Mouse (Mus musculus) MEL (cell line): ENCODE measurements around the gene Itpr1. TPM values are rescaled to one million over a fixed set of nuclear protein-coding genes. Genes with fewer than 3 reads are reported as not detected.

ENCODE experiments used
- DNase-seq: peaks from one replicate; pipeline ENCODE4 v3.0.0; 2011; ENCODE audit warnings: low read depth, low spot score
- H3K27ac ChIP-seq: 2 replicates; pipeline ENCODE4 v1.5.1; 2012; ENCODE audit warnings: low read depth, mild to moderate bottlenecking, control low read depth, low read length, moderate library complexity; ENCODE audit not compliant: control insufficient read depth
- H3K27me3 ChIP-seq, 2 experiments: fragments of 150-350 bp in 1 of 2; sonication (generic) in 1 of 2; 2 replicates each; pipeline ENCODE4 v1.6.1; 2012; ENCODE audit warnings: low read length in 2 of 2, mild to moderate bottlenecking in 2 of 2, improper control_type of control experiment in 1 of 2, moderate library complexity in 1 of 2; ENCODE audit not compliant: insufficient read depth in 2 of 2, control insufficient read depth in 1 of 2
- H3K36me3 ChIP-seq, 2 experiments: 2 replicates each; pipeline ENCODE4 v1.6.1; 2012 to 2014; ENCODE audit warnings: low read length in 2 of 2, improper control_type of control experiment in 1 of 2, inconsistent platforms in 1 of 2, mild to moderate bottlenecking in 1 of 2; ENCODE audit not compliant: insufficient read depth in 2 of 2, control insufficient read depth in 1 of 2
- H3K4me1 ChIP-seq, 2 experiments: fragments of 150-350 bp in 1 of 2; sonication (generic) in 1 of 2; 2 replicates each; pipeline ENCODE4 v1.6.1; 2012; ENCODE audit warnings: low read length in 2 of 2, improper control_type of control experiment in 1 of 2, mild to moderate bottlenecking in 1 of 2; ENCODE audit not compliant: insufficient read depth in 2 of 2, control insufficient read depth in 1 of 2
- H3K4me3 ChIP-seq, 2 experiments: fragments of 150-350 bp in 1 of 2; sonication (generic) in 1 of 2; 2 replicates each; pipeline ENCODE4 v1.5.1; 2012; ENCODE audit warnings: low read depth in 2 of 2, low read length in 2 of 2, mild to moderate bottlenecking in 2 of 2, moderate library complexity in 2 of 2, control low read depth in 1 of 2, improper control_type of control experiment in 1 of 2; ENCODE audit not compliant: control insufficient read depth in 1 of 2, insufficient read depth in 1 of 2
- H3K79me2 ChIP-seq: 2 replicates; pipeline ENCODE4 v1.6.1; 2012; ENCODE audit warnings: mild to moderate bottlenecking, low read length, moderate library complexity; ENCODE audit not compliant: control insufficient read depth, poor library complexity, insufficient read depth
- H3K9ac ChIP-seq: 2 replicates; pipeline ENCODE4 v1.6.1; 2012; ENCODE audit warnings: low read depth, mild to moderate bottlenecking, control low read depth, low read length, moderate library complexity; ENCODE audit not compliant: control insufficient read depth, poor library complexity, severe bottlenecking
- H3K9me3 ChIP-seq: fragments of 150-350 bp; sonication (generic); replicated peaks from 2 replicates; pipeline ENCODE4 v1.6.1; 2012; ENCODE audit warnings: mild to moderate bottlenecking, low read length, improper control_type of control experiment, moderate library complexity; ENCODE audit not compliant: insufficient read depth
- BHLHE40 ChIP-seq: IDR thresholded peaks from 2 replicates; pipeline ENCODE4 v1.6.1; 2012; ENCODE audit warnings: low read depth, mild to moderate bottlenecking, inconsistent platforms, low read length, improper control_type of control experiment, borderline replicate concordance
- CHD1 ChIP-seq: IDR thresholded peaks from 2 replicates; pipeline ENCODE4 v1.6.1; 2012; ENCODE audit warnings: low read depth, mild to moderate bottlenecking, inconsistent platforms, low read length, improper control_type of control experiment
- CHD2 ChIP-seq: IDR thresholded peaks from 2 replicates; pipeline ENCODE4 v1.6.1; 2011; ENCODE audit warnings: low read length, improper control_type of control experiment
- EP300 ChIP-seq, 2 experiments: IDR thresholded peaks; 2 replicates each; pipeline ENCODE4 v1.6.1; 2011; ENCODE audit warnings: improper control_type of control experiment in 2 of 2, low read length in 2 of 2, low read depth in 1 of 2, mild to moderate bottlenecking in 1 of 2
- ETS1 ChIP-seq: IDR thresholded peaks from 2 replicates; pipeline ENCODE4 v1.6.1; 2012; ENCODE audit warnings: low read depth, mild to moderate bottlenecking, inconsistent platforms, low read length, improper control_type of control experiment, moderate library complexity
- GABPA ChIP-seq: IDR thresholded peaks from 2 replicates; pipeline ENCODE4 v1.6.1; 2012; ENCODE audit warnings: low read depth, mild to moderate bottlenecking, inconsistent platforms, low read length, improper control_type of control experiment, moderate library complexity
- GATA1 ChIP-seq: IDR thresholded peaks from 2 replicates; pipeline ENCODE4 v1.6.1; 2011; ENCODE audit warnings: low read depth, low read length, improper control_type of control experiment
- HCFC1 ChIP-seq: IDR thresholded peaks from 2 replicates; pipeline ENCODE4 v1.6.1; 2012; ENCODE audit warnings: low read depth, mild to moderate bottlenecking, inconsistent platforms, low read length, improper control_type of control experiment, moderate library complexity
- JUND ChIP-seq: IDR thresholded peaks from 2 replicates; pipeline ENCODE4 v1.6.1; 2011; ENCODE audit warnings: low read depth, mild to moderate bottlenecking, improper control_type of control experiment, low read length
- MXI1 ChIP-seq: IDR thresholded peaks from 2 replicates; pipeline ENCODE4 v1.6.1; 2011; ENCODE audit warnings: mild to moderate bottlenecking, low read depth, low read length, improper control_type of control experiment
- NELFE ChIP-seq: IDR thresholded peaks from 2 replicates; pipeline ENCODE4 v1.6.1; 2011; ENCODE audit warnings: low read depth, low read length, improper control_type of control experiment
- NRF1 ChIP-seq: IDR thresholded peaks from 2 replicates; pipeline ENCODE4 v1.6.1; 2014; ENCODE audit warnings: low read depth, mild to moderate bottlenecking, inconsistent platforms, low read length, improper control_type of control experiment, moderate library complexity; ENCODE audit not compliant: poor library complexity, insufficient read depth, severe bottlenecking
- POLR2AphosphoS2 ChIP-seq: IDR thresholded peaks from 2 replicates; pipeline ENCODE4 v1.6.1; 2011; ENCODE audit warnings: low read length, improper control_type of control experiment
- RAD21 ChIP-seq: IDR thresholded peaks from 2 replicates; pipeline ENCODE4 v1.6.1; 2011; ENCODE audit warnings: mild to moderate bottlenecking, low read depth, low read length, improper control_type of control experiment
- SIN3A ChIP-seq: IDR thresholded peaks from 2 replicates; pipeline ENCODE4 v1.6.1; 2012; ENCODE audit warnings: low read length, improper control_type of control experiment, inconsistent platforms
- TBP ChIP-seq: IDR thresholded peaks from 2 replicates; pipeline ENCODE4 v1.8.0; 2011; ENCODE audit warnings: low read depth, low read length, improper control_type of control experiment
- USF1 ChIP-seq: IDR thresholded peaks from 2 replicates; pipeline ENCODE4 v1.6.1; 2014; ENCODE audit warnings: low read depth, mild to moderate bottlenecking, inconsistent platforms, low read length, improper control_type of control experiment, moderate library complexity
- USF2 ChIP-seq, 2 experiments: IDR thresholded peaks; 2 replicates each; pipeline ENCODE4 v1.6.1; 2011 to 2012; ENCODE audit warnings: improper control_type of control experiment in 2 of 2, low read length in 2 of 2, borderline replicate concordance in 1 of 2, inconsistent platforms in 1 of 2, low read depth in 1 of 2, mild to moderate bottlenecking in 1 of 2; ENCODE audit not compliant: insufficient read depth in 1 of 2
- ZMIZ1 ChIP-seq: IDR thresholded peaks from 2 replicates; pipeline ENCODE4 v1.6.1; 2012; ENCODE audit warnings: low read depth, mild to moderate bottlenecking, inconsistent platforms, low read length, improper control_type of control experiment, moderate library complexity
- ZNF384 ChIP-seq: IDR thresholded peaks from 2 replicates; pipeline ENCODE4 v1.6.1; 2012; ENCODE audit warnings: low read depth, mild to moderate bottlenecking, inconsistent platforms, low read length, improper control_type of control experiment
- polyA plus RNA-seq, 2 experiments: library from polyadenylated mRNA; stranded (reverse) in 1 of 2; unstranded in 1 of 2; fragments of >175 nt in 1 of 2; fragments of >200 nt in 1 of 2; gene quantifications; 2 replicates each; pipeline versions ENCODE4 v1.2.1 to v1.2.4; 2012; ENCODE audit warnings: low replicate concordance in 2 of 2, low read depth in 1 of 2; ENCODE audit not compliant: insufficient read length in 2 of 2, insufficient read depth in 1 of 2, missing spikeins in 1 of 2
- total RNA-seq: library from RNA; depleted of rRNA; stranded (reverse); fragments of 300-350 nt; gene quantifications from 2 replicates; pipeline ENCODE4 v1.2.3, GENCODE M21; 2012

Gene Itpr1
- total and polyA plus RNA-seq, 3 experiments, result 15.6 to 19.0 TPM; not detected in 1

- H3K79me2 ChIP-seq, result peaks cover 13% of the 10 kb centered on the region; the same call in 1 of the 2 replicates
- DNase-seq, result peak; percentile 59
- no peaks in the 10 kb centered on the region for H3K9me3 ChIP-seq
- H3K36me3 ChIP-seq, result peaks cover 0 to 16% of the 10 kb centered on the region in 2 experiments; a peak in 3 of 4 replicates
- no peaks in the 10 kb centered on the region for H3K27me3 ChIP-seq
- peak overlapping the region; percentile 66 to 89 for H3K4me3 ChIP-seq
- H3K27ac ChIP-seq, result peak overlapping the region; percentile 60
- peaks cover 0 to 8% of the 10 kb centered on the region in 2 experiments; a peak in 2 of 4 replicates for H3K4me1 ChIP-seq
- TF ChIP-seq GATA1, result no peak
- TF ChIP-seq TBP, result 0 out of 2 replicates have a peak, but pooled peaks have one; percentile 10
- peak; percentile 32; the same call in 1 of the 2 replicates for TF ChIP-seq MXI1
- peak overlapping the region; percentile 84 for H3K9ac ChIP-seq
Measured at GRCm38 (mm10) chr6:108214294-108214925, 1.5 kb downstream of the Itpr1 start.

GRCm38 (mm10) chr6:108216091-108216490 lies 3.2 kb downstream of the Itpr1 start:
- Histone ChIP-seq H3K4me1 (peaks cover 0 to 8% of the 10 kb centered on the region in 2 experiments; a peak in 2 of 4 replicates), H3K9ac (no peak overlapping the region), H3K4me3 (no peak overlapping the region), H3K36me3 (peaks cover 0 to 16% of the 10 kb centered on the region in 2 experiments; a peak in 3 of 4 replicates), H3K9me3 (no peaks in the 10 kb centered on the region), H3K27ac (no peak overlapping the region), H3K27me3 (no peaks in the 10 kb centered on the region), H3K79me2 (peaks cover 13% of the 10 kb centered on the region)
- TF ChIP-seq JUND, result no peak
- no peak for DNase-seq

- no peak overlapping the region for H3K4me3 ChIP-seq
- H3K4me1 ChIP-seq, result peaks cover 0 to 7% of the 10 kb centered on the region in 2 experiments; a peak in 2 of 4 replicates
- no peak for TF ChIP-seq USF2 (IDR thresholded peaks at IDR 0.05; ENCODE audit: borderline replicate concordance in 1 of 2, insufficient read depth in 1 of 2, low read depth in 1 of 2, low read length in 2 of 2)
- no peak for TF ChIP-seq ZMIZ1
- no peak for TF ChIP-seq USF1
- no peak for TF ChIP-seq RAD21
- TF ChIP-seq POLR2AphosphoS2, result no peak
- no peak for TF ChIP-seq BHLHE40
- TF ChIP-seq CHD1, result no peak
- TF ChIP-seq NRF1, result no peak
- no peak for TF ChIP-seq EP300 (IDR thresholded peaks at IDR 0.05; ENCODE audit: low read depth in 1 of 2, low read length in 2 of 2)
- TF ChIP-seq JUND, result no peak
- no peak for TF ChIP-seq SIN3A
- no peak for TF ChIP-seq HCFC1
- TF ChIP-seq GABPA, result no peak
- no peak for TF ChIP-seq ZNF384
- no peak for TF ChIP-seq ETS1
- no peak for TF ChIP-seq NELFE
- no peak for TF ChIP-seq CHD2
- H3K79me2 ChIP-seq, result peaks cover 13% of the 10 kb centered on the region
- H3K9ac ChIP-seq, result no peak overlapping the region
- H3K9me3 ChIP-seq, result no peaks in the 10 kb centered on the region
- H3K27ac ChIP-seq, result no peak overlapping the region
- H3K36me3 ChIP-seq, result peaks cover 0 to 13% of the 10 kb centered on the region in 2 experiments; a peak in 3 of 4 replicates
- no peaks in the 10 kb centered on the region for H3K27me3 ChIP-seq
- no peak for DNase-seq
Measured at GRCm38 (mm10) chr6:108216832-108217231, 3.9 kb downstream of the Itpr1 start.
